Mouse (Mus musculus): ENCODE results near the gene Asb4.

The Asb4 gene

DNA sequence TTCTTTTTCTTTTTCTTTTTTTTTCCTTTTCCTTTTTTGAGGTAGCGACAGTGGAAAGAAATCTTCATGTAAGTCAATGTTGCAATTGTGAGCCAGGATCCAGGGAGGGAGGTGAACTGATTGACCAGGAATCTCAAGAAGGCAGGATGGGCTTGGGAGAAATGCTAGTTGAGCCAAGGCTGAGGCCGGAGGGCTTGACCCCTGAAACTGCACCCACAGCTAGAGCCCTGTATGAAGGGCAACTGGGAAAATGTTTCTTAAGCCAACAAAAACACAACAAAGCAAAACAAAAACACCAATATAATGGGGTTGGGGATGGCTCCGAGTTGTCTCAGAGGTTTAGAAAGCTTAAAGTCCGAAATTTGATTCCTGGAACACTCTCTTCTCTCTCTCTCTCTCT is 65.2 kb downstream of the Asb4 start:
- DNase-seq = peak; percentile 45 to 73

DNA sequence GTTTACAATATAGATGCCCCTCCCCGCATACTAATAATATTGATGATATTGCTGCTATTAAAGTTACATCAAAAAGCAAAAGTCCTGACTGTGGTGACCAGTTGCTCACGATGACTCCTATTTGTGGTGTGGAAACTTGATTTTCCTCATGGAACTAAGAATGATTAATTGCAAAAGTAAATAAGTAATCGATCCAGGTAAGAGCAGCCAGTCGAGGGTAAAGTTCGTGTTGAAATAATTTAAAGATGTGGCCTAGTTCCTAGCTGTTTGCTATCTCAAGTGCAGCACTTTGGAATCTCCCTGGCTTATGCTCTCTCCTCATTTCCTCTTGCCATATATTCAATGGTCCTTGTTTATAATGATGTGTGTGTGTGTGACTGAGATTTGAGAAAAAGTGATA is 66.7 kb downstream of the Asb4 start:
- peak in 1 of 2 experiments; percentile 37 for DNase-seq

DNA sequence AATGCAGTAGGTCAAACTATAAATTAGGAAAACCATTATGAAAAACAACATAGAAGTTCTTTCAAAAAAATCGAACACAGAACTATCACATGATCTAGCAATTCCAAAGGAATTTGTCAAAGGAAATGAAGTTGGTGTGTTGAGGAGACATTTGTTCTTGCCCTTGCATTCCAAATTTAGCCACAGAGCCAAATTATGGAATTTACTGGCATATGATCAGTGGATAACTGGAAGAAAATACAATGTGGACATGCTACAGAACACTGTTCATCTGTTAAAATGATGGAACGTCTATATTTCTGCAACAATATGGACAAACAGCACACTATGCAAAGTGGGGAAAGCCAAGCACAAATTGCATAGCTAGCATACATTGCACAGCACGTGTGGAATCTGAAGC is 72.7 kb downstream of the Asb4 start:
- DNase-seq = no peak

DNA sequence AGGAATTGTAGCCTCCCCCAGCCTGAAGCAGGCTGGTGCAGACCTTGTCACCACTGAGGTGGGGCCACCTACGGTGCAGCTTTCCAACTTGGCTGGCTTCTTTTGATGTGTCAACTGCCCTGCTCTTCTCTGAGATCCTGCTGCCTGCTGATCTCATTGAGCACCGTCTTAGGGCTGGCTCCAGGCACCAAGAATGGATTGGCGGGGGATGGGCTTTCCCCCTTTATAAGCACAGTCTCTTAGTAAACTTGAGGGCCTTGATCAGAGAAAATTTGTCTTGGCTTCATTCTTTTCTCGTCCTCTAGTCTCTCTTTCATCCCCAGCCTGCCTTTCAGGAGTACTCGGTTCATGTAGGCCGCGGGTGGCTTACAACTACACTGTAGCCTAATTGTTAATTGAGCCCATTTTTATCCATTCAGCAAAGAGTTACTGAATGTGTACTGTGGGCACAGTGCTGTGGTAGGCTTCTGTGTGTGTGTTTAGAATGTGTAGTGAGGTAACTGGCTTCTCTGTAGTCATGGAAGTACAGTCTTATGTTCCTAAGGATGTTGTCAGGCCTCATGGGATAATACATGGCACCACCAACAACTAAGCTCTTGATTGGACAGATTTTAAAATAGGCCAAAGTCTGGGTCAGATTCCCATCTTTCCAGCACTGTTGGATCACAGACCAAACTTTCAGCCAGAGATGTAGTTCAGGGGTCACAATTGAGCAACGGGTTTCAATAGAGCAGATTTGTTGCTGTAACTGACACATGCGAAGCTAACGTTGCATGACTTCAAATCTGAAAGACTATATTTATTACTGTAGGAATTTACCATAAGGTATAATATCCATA is 87.5 kb downstream of the Asb4 start:
- no peak for DNase-seq

DNA sequence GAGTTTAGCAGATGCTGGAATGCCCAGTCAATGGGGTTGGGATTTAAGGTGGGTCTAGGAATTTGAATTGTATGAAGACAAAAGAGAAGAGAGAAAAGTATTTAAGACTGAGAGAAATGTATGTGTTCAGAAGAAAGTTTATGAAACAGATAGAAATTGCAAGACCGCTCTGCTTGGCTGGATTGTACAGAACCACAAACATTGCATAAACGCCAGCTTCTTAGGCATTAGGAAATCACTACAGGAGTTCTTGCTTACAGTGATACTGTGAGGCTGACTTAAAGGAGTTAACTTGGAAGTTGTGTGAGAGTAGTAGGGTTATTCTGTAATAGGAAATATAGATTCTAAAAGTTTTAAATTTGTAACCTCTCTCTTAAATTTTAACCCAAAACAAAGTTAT is 89.5 kb downstream of the Asb4 start:
- no peak for DNase-seq

DNA sequence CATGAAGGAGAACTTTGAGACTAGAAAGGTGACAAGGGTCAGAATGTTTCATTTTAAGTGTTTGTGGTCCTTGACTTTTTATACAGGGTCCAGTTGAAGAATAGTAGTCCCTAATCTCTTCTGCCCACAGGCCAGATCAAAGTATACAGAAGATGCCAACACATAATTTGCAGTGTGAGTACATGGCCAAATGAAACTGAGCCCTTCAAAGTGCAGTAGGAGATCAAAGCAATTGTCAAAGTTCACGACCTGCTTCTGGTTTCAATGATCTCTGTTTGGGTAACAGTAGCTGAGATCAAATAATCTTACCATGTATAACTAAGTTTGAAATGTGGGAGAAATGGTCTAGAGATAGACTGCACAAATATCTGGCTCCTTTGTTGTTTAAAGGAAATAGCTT is 90.8 kb downstream of the Asb4 start:
- no peak for DNase-seq

DNA sequence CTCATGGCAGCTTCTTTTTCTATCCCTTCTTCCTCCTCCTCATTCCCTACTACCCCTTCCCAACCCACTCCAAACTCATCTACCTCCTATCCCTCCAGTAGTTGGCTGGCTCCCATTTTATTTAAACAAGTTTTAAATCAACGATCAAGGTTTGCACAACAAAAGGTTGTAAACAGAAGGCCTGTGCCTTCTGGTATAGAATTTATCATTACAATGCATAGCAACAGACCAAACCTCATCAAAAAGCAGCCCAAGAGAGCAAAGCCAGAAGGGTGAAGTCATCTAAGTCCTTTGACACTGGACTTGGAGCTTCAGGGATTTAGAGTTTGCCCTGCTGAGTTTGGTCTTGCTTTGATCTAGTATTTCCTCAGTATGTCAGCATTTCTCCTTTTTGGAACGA is 97.9 kb downstream of the Asb4 start:
- DNase-seq = no peak

DNA sequence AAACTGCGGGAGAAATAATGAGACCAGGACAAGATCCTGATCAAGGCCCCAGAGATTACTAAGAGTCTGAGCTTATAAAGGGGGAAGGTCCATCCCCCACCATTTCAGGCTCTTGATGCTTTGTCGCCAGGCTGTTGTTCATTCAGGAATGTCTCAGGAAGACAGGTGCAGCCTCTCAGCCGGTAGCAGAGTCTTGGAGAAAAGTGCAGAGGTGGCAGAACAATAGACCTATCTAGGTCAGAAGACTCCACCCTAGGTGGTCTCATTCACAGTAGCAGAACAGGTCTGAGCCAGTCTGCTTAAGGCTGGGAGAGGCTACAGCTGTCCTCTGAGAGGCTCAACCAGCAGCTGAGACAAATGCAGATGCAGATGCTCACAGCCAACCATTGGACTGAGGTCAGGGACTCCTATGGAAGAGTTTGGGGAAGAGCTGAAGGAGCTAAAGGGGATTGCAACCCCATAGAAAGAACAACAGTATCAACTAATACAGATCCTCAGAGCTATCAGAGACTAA is 99.1 kb downstream of the Asb4 start:
- DNase-seq = no peak
